Mouse (Mus musculus) c-Kit-positive CD71-positive TER-119-positive erythroid progenitor cells, embryonic 14.5 days (primary cell): ENCODE data around the gene Actl11.
A peak's percentile ranks its signal among the peaks of the same experiment; 100 is the strongest.

Experiments
- DNase-seq: peaks from one replicate; pipeline ENCODE4 v3.0.0-alpha.2; 2013; ENCODE audit warnings: low spot score

Gene Actl11

GRCm38 (mm10) chr9:107919441-107919840 lies 8.8 kb upstream of the Actl11 start:
- no peak for DNase-seq

- no peak for DNase-seq
These were observed 5.2 kb upstream of the Actl11 start for GRCm38 (mm10) chr9:107923021-107923420.

- no peak for DNase-seq
These were observed 4.3 kb upstream of the Actl11 start for GRCm38 (mm10) chr9:107923956-107924355.

- no peak for DNase-seq
These were observed 3.0 kb upstream of the Actl11 start for GRCm38 (mm10) chr9:107925251-107925650.

GRCm38 (mm10) chr9:107926920-107927420 lies 1.3 kb upstream of the Actl11 start:
- DNase-seq: no peak

- DNase-seq: no peak
These were observed 520 bp upstream of the Actl11 start for GRCm38 (mm10) chr9:107927749-107928148.

- DNase-seq: no peak
These were observed 4.0 kb downstream of the Actl11 start for GRCm38 (mm10) chr9:107932221-107932620.

GRCm38 (mm10) chr9:107934146-107934545 lies 5.9 kb downstream of the Actl11 start:
- DNase-seq: no peak

GRCm38 (mm10) chr9:107935374-107935773 lies 7.1 kb downstream of the Actl11 start, which contains the start of gene Camkv:
Camkv (plus strand) TSS chr9:107935674.
- DNase-seq: no peak

- DNase-seq: no peak
These were observed 7.5 kb downstream of the Actl11 start for GRCm38 (mm10) chr9:107935790-107936214.

- no peak for DNase-seq
These were observed 8.1 kb downstream of the Actl11 start for GRCm38 (mm10) chr9:107936215-107936822.

- no peak for DNase-seq
These were observed 8.6 kb downstream of the Actl11 start for GRCm38 (mm10) chr9:107936831-107937230.

GRCm38 (mm10) chr9:107947241-107948194 lies 19.2 kb downstream of the Actl11 start:
- no peak for DNase-seq

- DNase-seq: no peak
These were observed 21.1 kb downstream of the Actl11 start for GRCm38 (mm10) chr9:107949184-107949921.

- DNase-seq: no peak
These were observed 21.6 kb downstream of the Actl11 start, which contains the start of gene Traip for GRCm38 (mm10) chr9:107949922-107950235. Traip (plus strand) TSS chr9:107950136.

GRCm38 (mm10) chr9:107950460-107951355 lies 22.4 kb downstream of the Actl11 start:
- DNase-seq: peak; percentile 90

GRCm38 (mm10) chr9:107955613-107956289 lies 27.5 kb downstream of the Actl11 start:
- no peak for DNase-seq

GRCm38 (mm10) chr9:107957141-107957540 lies 28.9 kb downstream of the Actl11 start:
- DNase-seq: no peak

- no peak for DNase-seq
These were observed 31.6 kb downstream of the Actl11 start for GRCm38 (mm10) chr9:107959896-107960295.

- DNase-seq: no peak
These were observed 32.7 kb downstream of the Actl11 start for GRCm38 (mm10) chr9:107960928-107961327.

GRCm38 (mm10) chr9:107961351-107961762 lies 33.1 kb downstream of the Actl11 start:
- no peak for DNase-seq
